Mouse (Mus musculus): ENCODE results near the gene Zfp1.

Gene Zfp1

DNA sequence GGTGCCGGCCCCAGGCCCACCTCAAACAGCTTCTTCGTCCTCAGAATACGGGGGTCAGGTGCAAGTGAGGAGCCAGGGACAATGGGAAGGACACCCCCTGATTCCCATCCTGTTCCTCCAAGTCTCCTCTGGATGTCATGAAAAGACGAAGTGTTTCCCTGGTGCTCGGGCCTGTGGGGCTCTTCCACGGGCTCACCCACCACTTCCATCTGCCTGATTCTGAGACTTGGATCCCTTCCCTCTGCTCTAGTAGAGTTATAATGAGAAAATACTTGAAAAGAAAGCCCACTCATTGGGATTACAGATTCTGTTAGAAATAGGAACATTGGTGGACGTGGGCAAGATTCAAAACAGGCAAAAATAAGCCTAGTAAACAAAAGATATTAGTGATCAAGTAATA lies 35.6 kb downstream of the Zfp1 start:
- DNase-seq: no peak

DNA sequence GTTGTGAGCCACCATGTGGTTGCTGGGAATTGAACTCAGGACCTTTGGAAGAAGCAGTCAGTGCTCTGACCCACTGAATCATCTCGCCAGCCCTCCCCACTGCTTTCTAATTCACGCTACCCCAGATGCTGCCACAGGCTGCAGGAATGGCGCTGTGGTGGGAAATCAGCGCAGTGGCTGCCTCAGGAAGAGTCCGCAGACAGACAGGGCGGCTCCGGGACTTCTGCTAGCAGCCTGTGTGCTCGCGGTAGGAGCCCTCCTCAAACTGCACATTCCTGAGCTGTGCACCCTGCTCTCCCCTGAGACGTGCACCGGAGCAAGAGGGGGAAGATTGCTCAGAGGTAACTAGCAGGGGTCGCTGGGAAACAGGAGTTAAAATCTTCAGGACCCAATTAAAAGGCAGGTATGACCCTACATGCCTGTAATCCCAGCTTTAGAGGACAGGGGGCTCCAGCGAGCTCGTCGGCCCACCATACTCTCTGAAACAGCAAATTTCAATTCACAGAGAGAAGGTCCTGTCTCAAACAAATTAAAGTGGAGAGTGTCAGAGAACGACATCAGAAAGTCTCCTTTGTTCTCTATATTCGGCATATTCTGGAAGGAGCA lies 37.3 kb downstream of the Zfp1 start:
- DNase-seq: no peak

DNA sequence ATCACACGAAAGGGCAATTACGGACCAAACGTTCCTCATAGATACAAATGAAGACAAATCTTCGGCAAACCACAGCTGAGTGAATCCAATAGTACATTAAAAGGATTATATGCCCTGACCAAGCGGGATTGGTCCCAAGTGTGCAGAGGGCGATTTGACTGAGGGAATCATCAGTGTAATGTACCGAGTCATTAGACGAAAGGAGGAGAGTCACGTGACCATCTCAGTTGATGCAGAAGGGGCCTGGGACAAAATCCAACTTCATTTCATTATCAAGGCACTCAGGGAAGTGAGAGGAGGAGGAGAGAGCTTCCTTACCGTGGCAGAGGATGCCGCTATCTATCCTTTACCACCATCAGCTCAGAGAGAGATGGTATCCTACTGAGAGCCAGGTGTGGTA lies 38.0 kb downstream of the Zfp1 start:
- DNase-seq: no peak

DNA sequence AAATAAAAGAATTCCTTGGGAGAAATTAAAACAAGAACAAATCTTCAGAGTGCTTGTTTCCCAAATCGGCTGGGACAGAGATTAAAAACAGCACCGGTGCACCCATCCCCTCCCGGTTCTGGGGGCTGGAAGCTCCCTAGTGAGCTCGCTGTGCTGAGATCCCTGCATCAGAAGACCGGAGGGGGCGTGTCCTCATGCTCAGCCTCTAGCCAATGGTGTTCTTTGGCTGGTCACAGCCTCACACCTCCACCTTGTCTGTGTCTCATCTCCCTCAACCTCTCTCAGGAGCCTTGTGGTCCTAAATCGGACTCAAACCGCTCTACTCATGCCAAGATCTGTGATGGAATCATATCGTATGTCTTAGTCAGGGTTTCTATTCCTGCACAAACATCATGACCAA lies 39.3 kb downstream of the Zfp1 start:
- no peak for DNase-seq

DNA sequence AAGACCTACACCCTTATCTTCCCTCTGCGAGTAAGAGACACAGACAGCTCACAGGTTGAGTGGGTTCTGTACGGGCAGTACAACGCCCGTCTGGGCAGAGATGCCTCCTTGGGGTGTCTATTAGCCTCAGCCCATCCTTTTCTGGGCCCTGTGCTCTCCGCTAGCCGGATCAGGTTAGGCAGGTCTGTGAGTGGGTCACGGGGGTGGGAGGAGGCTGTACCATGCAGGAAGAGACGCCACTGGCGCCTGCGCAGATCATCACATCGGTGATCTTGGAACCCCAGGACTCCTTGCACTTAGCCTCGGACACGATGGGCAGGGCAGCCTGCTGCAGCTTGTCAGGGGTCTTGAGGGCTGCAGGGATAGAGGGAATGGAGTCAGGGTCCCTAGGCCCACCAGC lies 43.7 kb downstream of the Zfp1 start:
- no peak for DNase-seq

DNA sequence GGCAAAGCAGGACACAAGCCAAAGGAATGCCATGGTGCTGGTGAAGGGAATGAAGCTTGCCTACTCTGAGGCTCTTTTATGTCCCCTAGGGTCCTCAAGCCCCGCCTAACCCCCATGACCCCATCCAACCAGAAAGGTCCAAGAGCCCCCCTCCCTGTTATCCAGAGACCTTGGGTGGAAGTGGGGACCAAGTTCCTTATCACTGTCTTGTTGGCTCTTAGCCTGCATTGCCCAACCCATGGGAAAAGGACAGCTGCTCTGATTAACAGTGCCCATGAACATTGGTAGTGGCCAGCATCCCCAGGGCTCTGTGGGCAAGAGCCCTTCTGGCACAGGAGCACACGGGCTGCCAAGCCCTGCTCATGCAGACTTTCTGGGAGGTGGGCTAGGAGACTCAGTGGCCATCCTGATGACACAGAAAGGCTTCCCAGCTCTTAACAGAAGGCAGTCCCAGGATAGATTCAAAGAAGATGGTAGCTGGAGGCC lies 47.8 kb downstream of the Zfp1 start, which contains the start of gene Ctrb1:
Gene Ctrb1, minus strand, starts transcription at position 51 of the 486 bp plus-strand sequence.
- no peak for DNase-seq

DNA sequence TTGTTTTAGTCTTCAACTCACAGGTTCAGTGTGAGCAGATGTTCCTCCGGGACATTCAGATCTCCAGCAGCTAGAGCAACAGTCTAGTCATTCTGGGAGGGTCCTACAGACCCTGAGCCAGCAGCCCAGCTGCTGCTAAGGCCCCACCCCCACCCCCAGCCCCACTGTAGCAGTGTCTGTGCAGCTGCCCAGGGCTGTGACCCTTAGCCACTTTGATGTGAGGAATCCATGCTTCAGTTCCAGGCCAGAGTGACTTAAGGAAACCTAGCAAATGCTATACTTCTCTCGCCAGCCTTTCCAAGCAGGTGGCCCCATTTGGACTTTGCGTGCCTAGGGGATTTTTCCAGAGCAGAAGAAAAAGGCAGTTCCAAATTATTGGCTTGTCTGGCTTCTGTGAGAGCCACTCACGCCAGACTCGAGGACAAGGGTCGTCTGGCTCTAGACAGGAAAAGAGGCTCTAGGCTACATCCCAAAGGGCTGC lies 50.1 kb downstream of the Zfp1 start:
- no peak for DNase-seq

DNA sequence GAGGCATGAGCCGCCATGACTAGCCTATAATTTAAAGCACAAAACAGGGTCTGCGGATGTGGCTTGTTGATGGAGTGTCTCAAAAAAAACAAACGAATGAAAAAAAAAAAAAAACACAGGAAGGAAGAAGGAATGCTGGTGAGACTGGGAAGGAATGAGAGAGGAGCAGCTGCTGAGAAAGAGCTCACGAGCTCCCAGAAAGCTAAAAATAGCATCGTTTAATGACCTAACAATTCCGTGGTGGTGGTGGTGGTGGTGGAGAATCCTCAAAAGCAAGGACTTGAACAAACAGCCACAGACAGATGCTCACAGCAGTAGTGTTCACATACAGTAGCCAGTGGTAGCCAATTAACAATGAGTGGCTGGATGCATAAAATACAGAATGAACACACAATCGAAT lies 52.2 kb downstream of the Zfp1 start:
- no peak for DNase-seq

DNA sequence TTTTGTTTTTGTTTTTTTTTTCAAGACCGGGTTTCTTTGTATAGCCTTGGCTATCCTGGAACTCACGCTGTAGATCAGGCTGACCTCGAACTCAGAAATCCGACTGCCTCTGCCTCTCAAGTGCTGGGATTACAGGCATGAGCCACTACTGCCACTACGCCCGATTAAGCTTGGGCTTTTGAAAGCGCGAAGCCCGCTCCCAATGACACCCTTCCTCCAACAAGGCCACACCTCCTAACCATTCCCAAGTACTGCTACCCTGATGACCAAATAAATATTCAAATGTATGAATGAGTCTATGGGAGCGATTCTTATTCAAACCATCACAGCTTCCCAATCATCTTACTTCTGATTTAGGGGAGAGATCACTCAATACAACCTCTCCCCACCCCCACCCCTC lies 54.5 kb downstream of the Zfp1 start:
- DNase-seq: no peak

DNA sequence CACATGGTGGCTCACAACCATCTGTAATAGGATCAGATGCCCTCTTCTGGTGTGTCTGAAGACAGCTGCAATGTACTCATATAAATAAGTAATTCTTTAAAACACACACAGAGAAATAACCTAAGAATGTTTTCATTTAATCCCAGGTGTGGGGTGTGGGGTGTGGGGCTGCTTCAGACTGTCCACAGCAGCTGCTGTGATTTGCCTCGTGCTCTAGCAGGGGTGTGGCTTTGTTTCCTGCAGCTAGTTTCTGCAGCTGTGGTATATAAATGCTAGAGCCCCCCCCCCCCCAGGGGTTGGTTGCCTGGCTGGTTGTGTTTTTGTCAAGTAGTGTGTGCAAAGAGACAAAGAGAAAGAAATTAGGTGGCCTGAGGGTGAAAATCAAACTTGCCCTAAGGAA lies 55.8 kb downstream of the Zfp1 start:
- DNase-seq: no peak

DNA sequence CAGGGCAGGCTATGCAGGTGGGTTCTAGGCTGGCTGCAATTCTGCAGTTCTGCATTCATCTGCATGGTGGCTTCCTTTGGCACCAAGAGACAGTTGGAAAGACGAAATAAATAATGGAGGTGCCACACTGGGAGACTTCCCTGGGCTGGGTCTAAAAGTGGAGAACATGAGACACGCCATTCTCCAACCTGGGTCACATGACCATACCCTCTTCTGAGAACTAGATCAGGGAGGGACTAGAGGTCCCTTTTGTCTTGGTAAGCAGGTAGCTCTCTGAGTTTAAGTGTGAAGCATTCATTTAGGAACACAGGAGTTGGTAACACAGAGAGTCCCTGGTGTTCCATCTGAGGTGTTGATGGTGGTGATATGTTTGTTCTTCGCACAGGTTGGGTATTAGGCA lies 57.0 kb downstream of the Zfp1 start:
- DNase-seq: no peak

DNA sequence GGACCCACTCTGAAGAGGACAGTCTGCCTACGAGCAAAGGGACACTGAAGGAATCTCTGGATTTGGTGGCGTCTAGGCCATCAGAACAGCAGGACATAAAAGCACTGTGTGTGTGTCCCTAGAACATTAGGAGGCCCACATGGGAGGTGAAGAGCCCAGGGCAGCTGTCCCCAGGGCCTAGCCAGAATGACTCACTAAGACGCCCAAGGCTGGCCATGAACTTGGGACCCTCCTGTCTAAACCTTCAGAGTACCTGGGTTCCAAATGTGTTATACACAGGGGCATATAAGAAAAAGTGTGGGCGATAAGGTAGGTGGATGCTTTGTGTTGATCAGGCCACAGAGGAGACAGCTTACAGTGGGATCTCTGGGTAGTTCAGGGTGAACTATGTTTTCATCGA lies 57.5 kb downstream of the Zfp1 start:
- DNase-seq: no peak

DNA sequence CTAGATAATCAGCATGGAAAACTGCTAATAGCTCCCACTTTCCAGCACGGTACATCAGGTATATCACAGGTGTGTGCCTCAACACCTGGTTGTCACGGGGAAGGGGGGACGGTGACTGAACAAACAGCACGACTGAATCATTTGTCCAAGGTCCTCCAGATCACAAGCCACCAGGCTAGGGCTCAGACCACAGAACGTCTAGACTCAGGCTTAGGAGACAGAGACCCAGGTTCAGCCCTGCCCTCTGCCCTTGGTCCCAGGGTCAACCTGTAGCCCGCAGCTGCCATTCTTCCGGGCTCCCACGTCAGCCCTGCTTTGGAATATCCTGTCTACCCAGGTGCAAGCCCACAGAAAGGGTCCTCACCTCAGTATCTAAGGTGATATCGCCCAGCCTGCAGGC lies 58.2 kb downstream of the Zfp1 start:
- no peak for DNase-seq

DNA sequence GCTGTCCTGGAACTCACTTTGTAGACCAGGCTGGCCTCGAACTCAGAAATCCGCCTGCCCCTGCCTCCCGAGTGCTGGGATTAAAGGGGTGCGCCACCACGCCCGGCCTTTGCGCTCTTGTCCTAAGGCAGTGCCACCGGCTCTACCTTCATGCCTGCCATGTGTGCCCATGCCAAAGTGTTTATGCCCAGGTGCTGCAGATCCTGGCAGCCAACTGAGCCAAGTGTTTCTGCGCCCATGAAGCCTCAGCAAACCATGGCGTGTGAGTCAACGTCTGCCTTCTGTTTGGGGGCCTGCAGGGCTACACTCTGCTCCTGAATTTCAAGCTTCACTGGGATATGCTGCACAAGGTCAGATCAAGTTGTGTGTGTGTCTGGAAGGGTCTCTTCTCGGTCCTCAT lies 61.4 kb downstream of the Zfp1 start:
- peak; percentile 56 to 70 for DNase-seq

DNA sequence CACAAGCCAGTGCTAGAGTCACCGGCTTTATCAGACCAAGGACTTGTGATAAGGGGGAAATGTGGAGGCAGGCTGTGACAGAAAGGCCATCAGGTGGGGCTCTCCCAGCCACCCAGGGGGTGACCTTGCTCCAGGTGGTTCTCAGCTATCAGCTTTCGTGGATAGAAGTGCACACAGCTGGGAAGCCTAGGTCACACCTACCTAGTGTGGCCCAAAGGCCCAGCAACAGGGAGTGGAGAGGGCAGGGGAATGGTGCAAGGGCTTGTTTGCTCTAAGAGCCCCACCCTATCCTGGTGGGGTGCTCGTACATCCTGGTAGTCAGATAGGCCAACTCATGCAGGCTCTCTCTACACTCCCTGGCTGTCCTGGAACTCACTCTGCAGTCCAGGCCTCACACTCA lies 62.0 kb downstream of the Zfp1 start:
- no peak for DNase-seq

DNA sequence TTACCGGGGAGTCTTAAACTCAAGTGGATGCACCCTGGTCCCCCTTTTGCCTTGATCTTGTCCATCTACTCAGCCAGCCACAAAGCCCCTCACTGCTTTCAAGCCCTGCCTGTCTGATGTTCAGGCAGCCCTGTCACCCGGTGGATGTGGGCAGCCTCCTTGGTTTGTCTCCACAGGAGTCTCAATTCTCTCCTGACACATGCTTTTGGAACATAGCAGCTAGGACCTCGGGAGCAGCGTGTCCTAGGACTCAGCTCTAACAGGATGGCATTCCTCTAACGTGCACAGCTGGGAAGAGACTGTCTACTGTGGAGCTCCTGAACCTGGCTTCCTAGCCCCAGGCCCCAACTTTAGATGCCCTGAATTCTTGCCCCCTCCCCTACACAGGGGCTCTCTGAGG lies 62.5 kb downstream of the Zfp1 start:
- DNase-seq: no peak

DNA sequence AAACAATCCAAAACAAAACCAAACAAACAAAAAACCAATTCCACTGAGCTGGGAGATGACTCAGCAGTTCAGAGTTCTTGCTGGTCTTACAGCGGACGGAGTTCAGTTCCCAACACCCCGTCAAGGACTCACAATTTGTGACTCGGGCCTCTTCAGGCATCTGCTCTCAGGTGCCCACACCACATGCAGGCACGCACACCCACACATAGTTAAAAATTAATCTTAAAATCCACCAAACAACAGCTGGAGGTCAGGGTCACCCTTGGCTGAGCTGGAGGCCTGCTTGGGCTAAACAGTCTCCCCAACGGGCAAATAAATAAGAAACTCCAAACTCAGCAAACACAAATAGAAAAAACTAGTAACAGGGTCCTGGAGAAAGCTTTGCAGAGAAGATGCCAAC lies 65.1 kb downstream of the Zfp1 start:
- no peak for DNase-seq

DNA sequence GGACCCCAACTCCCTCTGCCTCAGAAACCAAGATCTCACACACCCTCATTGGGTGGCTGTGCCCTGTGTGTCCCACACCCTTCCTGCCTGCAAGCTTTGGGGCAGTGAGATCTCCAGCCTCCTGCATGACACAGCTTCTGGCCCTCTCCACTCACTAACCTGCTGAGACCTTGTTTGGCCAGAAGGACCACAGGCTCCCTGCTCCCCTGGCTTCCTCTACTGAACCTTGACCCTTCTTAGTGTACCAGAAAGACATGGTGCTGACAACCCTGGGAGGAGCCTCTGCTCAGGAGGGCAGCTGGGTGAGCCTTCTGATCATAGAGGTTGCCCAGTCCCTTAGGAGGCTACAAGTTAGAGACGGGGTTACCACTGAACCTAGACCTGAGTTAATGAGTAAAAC lies 66.0 kb downstream of the Zfp1 start:
- DNase-seq: no peak

DNA sequence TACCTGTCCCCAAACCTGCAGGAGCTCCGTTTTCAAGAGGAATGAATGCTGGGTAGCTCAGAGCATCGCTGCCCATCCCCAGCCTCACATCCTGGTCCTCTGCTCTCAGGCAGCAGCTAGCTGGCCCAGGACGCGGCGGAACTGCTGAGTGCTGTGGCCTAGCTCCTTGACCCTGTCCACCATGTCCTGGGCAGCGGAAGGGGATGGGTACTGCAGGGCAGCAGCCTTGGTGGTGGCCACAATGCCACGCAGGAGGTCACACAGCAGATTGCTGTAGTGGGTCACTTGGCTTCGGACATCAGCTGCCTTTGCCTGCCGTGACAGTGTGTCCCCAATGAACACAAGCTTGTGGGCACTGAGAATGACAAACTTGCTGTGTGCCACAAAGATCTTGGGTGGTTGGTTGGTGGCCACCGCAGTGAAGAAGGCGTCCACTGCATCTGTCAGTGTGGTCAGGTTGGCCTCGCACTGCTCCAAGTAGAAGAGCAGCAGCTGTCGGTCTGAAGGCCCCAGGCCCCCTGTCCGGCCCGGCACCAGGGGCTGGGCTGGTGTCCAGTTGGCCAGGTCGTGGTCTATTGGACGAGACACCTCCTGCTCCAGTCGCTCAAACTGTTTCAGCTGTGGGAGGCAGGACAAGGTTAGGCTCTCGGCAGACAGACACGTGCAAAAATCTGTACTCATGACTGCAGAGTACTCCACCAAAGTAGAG lies 67.7 kb downstream of the Zfp1 start:
- DNase-seq: peak; percentile 30 to 46

DNA sequence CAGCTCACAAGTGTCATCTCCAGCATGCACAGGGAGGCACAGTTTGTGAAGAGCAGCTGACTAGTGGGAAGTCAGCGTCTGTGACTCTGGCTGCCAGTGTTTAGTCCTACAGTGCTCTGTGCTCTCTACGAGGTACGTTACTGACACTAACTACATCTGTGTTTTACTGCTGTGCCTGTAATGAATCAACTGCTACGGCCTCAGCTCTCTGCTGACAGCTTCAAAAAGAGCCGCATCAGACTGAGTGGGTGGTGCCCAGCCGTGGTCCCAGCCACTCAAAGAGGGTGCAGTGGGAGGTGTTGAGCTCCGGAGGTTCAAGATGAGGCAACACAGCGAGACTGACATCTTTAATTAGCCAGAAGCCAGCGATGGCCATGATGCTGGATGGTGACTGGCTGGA lies 68.9 kb downstream of the Zfp1 start:
- no peak for DNase-seq

DNA sequence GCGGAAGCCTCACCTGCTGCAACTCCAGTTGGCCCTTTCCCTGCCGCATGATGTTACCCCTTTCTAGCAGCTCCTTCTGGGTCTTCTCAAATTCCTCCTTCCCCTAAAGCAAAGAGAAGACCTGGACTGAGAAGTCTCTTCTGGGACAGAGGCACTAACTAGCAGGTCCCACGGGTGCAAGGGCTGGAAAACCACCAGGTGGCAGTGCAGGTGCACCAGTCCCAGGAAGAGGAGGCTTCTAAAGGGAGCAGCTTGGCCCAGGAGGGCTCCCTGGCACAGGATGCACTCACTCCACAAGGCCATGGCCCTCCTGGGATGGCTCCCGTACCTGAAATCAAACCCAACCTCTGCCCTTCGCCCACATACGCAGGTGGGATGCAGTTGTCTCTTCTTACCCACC lies 69.4 kb downstream of the Zfp1 start:
- DNase-seq: peak; percentile 94 to 95

DNA sequence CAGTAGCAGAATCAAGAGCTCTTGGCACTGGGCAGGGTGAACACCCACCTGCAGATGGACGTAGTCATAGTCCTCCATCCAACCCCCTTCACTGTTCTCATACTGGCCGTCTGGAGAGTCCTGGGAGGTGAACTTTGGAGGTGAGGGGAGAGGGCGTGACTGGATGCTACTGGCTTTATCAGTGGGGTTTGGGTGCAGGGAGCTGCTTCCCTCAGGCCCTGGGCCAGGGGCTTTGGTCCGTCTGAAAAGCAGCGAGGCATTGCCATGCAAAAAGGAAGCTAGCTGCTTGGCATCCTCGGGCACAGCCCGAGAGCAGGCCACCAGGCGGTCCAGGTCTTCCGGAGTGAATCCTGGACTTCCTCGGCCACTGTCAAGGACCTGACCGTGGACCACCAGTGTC lies 70.1 kb downstream of the Zfp1 start:
- peak; percentile 44 to 55 for DNase-seq

DNA sequence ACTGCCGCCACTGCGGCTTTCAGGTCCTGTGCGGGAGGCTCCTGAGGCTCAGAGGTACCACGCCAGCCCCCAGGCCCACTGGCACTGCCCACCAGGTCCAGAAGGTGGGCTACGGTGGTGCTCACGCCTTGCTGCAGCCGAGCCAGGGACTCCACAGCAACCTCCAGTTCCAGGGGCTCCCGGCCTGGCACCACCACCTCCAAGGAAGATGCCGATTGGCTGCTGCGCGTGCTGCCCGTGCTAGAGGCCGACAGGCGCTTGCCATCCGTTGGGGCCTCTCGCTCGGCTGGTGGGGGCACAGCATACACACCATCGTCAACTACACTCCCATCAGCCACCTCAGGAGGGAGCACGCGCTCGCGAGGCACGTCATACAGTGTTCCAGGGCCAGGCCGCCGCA lies 70.6 kb downstream of the Zfp1 start:
- DNase-seq: peak; percentile 56 to 59

DNA sequence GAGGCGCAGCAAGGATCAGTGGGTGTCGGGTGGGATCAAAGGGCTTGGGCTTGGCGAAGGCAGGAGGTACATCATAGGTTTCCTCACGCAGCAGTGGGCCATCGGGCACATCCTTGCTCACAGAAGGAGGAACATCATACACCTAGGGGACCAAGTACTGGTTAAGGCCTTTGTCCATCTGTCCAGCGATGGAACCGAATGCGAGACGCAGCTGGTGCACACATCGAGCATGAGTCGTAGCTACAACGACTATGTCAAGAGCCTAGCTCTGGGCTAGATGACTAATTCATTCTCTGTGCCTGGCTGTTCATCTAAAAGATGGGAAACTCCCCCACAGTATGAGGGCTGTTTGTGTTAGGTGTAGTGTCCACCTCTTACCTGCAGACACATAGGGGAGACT lies 71.1 kb downstream of the Zfp1 start:
- DNase-seq: no peak

DNA sequence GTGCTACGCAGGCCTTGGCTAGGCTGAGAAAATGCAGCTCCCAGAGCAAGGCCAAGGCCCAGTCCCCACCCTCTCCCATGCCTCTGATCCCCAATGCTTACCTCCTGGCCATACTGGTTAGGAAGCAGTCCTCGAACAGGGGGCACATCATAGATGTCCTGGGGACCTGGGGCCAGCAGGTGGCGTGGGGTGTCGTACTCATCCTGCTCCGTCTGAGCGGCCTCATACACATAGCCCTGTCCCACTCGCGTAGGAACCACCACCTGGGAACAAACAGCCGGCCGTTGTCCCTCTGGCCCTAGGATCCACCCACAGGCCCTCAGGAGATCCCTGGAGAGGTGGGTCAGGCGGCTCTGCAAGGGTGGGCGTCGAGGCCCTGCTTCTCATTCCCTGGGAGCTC lies 72.3 kb downstream of the Zfp1 start:
- peak; percentile 28 to 50 for DNase-seq
